Mouse (Mus musculus) CH12.LX (cell line): ENCODE measurements at regions not wholly inside any gene's neighbourhood (a gene's known extent, or its start where the extent isn't known, plus 50 kb on each side); places are given as distances from the start of the nearest gene placed in this dataset.

ENCODE experiments used
- CTCF ChIP-seq, 2 experiments: IDR thresholded peaks in 1 of 2; conservative IDR thresholded peaks in 1 of 2; 2 replicates each; pipeline ENCODE4 v1.5.1; 2011 to 2012; ENCODE audit warnings: low read depth in 2 of 2, low read length in 2 of 2, improper control_type of control experiment in 1 of 2, inconsistent platforms in 1 of 2, mild to moderate bottlenecking in 1 of 2, moderate library complexity in 1 of 2
- HCFC1 ChIP-seq: IDR thresholded peaks from 2 replicates; pipeline ENCODE4 v1.6.1; 2012; ENCODE audit warnings: low read depth, mild to moderate bottlenecking, inconsistent platforms, low read length, improper control_type of control experiment
- POLR2A ChIP-seq: IDR thresholded peaks from 2 replicates; pipeline ENCODE4 v1.6.1; 2011; ENCODE audit warnings: low read depth, mild to moderate bottlenecking, improper control_type of control experiment, low read length
- SMC3 ChIP-seq: IDR thresholded peaks from 2 replicates; pipeline ENCODE4 v1.6.1; 2011; ENCODE audit warnings: low read depth, low read length, improper control_type of control experiment

DNA sequence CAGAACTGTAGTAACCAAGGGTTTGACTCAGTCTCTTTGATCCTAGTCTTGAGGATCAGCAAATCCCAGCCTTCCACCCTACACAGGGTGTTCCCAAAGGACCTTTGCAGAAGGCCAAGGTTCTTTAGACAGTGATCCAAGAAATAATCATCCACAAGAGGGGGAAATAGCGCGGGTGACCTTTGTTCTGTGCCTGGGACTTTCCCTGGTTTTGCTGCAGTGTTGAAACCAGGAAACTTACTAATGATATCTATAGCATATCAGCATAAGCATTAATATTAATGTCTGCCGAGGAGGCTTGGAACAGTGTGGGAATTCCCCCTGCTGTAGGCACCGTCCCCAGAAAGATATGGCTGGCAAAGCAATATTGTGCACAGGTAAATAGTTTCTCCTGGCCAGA is 138.4 kb upstream of the Tmem45b start:
- TF ChIP-seq CTCF (conservative IDR thresholded peaks at IDR 0.05 in 1 of 2, IDR thresholded peaks at IDR 0.05 in 1 of 2; ENCODE audit: low read depth in 2 of 2, low read length in 2 of 2) (no peak), POLR2A (no peak), SMC3 (no peak), HCFC1 (no peak)
